Mouse (Mus musculus): Measurements from ENCODE around the gene Trio. TPM values are rescaled to one million over a fixed set of nuclear protein-coding genes. Genes with fewer than 3 reads are reported as not detected.

The Trio gene
- total RNA-seq, 2 experiments from 2014 or later, result 35.3 to 43.2 TPM

DNA sequence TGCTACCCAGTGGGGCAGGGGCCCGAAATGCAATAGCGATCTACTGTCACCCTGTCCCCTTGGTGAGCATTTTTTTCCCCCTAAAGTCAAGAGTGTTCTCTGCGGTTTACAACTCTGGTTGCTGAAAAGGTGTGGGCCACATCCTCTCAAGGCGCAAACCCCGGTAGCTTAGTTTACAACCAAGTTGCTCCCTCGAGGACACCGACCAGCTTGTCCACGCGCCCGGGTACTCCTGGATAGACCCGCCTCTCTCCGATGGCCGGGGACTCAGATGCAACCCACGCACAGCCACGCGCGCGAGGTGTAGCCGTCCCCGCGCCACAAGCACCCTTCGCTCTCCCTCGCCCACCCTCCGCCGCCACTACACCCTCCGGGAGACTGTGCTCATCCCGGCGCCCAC, 344.7 kb downstream of the Trio start:
- H3K27ac ChIP-seq, result peak overlapping the region; percentile 72
- no peak for TF ChIP-seq CTCF (IDR thresholded peaks at IDR 0.05)
- intact Hi-C loops (cut with DNase I), result no loop called here
- H3K4me3 ChIP-seq, result peak overlapping the region; percentile 87
- DNase-seq, result no peak

Other genes with a start within 250 kb of the Trio start
- not detected for gene Dnah5, start 177.9 kb upstream of the Trio start, total RNA-seq (2021)